Mouse (Mus musculus) kidney, adult 8-10 months (tissue): ENCODE data around the gene Tbx18.
A peak's percentile ranks its signal among the peaks of the same experiment; 100 is the strongest.

Experiments
- DNase-seq, 2 experiments: peaks; one replicate each; pipeline ENCODE4 v3.0.0; 2022

Tbx18 gene

GRCm38 (mm10) chr9:87730961-87731535, at the start of gene Tbx18:
Tbx18 (minus strand) TSS chr9:87731260.
- DNase-seq = peak in 1 of 2 experiments; percentile 19

DNA sequence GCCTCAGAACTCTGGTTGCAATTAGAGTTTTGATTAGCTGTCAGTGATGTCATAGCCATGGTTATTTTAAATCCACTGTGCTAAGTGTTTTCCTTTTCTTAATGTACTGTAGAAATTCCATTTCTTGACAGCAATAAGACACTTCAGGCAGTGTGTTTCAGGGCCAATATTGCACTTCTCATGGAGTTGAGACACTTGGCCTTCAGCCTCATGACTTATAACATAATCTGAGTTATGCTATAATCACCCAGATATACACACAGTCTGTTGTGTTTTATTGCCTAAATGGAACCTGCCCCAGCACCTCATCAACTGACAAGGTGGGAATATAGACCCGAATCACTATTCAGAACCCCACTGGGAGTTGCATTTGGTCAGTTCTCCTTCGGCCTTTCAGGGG, 42.9 kb upstream of the Tbx18 start:
- DNase-seq = no peak

DNA sequence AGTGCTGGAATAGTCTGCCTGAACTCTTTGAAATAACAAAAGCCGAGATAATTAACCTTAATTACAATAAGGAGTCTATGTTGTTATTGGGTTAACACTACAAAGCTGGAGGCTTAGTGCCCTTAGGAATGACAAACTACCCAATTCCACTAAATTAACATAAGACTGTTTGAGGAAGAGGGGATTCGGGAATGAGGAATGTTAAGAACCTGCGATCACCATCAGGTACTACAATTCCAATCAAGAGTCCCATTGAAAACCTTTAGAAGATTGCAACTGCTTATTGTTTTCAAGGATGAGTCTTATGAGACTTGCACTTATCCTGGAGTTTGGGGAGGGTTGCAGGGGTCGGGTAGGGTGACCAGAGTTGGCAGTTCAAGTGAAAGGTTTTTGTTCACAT, 24.6 kb upstream of the Tbx18 start:
- no peak for DNase-seq

DNA sequence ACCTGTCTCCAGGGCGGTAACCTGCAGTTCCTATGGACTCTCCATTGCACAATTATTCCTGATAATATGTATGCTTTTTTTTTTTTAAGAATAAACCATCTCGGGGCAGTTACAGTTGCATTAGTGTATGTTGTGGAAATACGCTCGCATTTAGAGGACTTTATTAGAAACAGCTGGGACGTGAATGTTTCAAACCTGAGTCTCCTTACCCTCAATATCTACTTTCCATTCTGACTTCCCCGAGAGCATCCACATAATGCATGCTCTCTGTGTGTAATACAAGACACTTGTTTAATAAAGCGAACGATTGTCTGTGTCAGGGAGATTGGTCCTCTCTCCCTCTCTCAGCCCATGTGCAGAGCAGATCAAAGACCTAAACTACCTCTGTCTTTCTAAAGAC, 10.5 kb upstream of the Tbx18 start:
- DNase-seq = no peak

- DNase-seq = peak; percentile 12 to 61
These were observed 9.6 kb upstream of the Tbx18 start for GRCm38 (mm10) chr9:87740667-87741066.

GRCm38 (mm10) chr9:87740241-87740645, 9.2 kb upstream of the Tbx18 start:
- no peak for DNase-seq

- DNase-seq = no peak
These were observed 8.6 kb upstream of the Tbx18 start for GRCm38 (mm10) chr9:87739543-87740161.

DNA sequence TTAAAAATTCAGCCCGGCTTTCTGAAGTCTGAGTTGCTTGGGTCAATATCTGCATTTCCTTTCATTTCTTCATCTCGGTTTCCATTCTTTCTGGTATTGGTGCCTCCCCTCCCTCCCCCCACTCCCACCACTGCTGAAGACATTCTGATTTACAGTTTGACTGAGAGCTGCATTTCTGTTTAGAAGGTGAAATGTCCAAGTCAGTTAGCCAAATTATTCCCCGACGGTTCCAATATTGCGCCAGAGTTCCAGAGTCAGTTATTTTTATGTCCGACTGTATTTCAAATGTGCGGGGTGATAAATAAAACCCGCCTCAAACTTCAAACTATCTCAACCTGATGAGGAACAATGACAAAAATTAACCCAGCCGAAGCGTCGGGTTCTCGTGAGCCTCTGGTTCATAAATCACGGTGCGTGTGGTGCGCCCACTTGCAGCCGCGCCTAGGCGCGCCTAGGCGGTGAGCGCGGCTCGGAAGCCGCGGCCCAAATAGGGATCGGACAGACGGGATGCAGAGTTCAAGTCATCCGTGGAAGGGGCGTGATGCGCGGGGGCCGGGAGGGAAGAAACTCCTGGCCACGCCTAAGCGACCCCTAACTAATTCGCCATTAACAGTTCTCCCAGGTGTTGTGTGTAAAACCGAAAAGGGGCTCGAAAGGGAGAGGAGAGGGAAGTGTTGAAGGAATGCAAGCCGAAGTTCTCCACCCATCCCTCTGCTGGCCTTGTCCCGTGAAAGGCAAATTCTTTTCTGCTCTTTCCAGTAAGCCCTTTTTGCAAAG, 7.9 kb upstream of the Tbx18 start:
- no peak for DNase-seq

DNA sequence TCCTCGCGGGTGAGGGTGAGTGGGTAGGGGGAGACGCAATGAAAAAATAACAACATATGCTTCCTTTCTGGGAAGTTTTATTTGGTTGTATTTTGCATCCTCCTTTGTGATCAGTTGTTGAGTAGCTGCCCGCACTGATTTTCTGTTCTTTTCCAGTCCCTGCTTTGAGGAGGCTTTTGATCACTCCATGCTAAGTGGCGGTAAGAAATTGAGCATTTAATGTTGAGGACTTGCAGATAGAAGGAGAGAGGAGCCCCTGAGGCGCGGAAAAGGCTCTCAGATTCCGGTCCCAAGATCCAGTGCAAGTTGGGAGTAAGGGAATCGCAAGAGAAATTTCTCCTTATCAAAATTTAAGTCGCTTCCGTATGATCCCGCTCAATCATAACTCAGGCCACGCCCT, 7.1 kb upstream of the Tbx18 start:
- no peak for DNase-seq

- no peak for DNase-seq
These were observed 6.2 kb upstream of the Tbx18 start for GRCm38 (mm10) chr9:87737271-87737670.

DNA sequence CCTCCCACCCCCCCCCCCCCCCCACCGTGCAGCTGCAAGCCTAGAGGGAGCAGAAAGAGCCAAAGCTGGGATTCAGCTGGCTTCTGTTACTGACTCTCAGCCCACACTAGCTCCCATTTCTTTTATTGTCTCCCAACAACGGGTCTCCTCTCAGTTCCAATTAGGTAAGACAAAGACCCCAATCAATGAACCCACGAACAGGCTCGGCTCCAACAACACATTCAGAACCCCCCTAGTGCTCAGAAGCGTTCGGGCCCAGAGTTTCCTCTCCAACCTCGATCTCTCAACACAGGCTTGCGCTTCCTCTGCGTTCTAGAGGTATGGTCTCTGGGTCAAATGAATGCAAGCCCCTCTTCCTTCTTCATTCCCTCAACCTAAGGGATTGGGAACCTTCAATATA, 4.0 kb upstream of the Tbx18 start:
- DNase-seq = no peak

- no peak for DNase-seq
These were observed 3.6 kb upstream of the Tbx18 start for GRCm38 (mm10) chr9:87734631-87735030.

DNA sequence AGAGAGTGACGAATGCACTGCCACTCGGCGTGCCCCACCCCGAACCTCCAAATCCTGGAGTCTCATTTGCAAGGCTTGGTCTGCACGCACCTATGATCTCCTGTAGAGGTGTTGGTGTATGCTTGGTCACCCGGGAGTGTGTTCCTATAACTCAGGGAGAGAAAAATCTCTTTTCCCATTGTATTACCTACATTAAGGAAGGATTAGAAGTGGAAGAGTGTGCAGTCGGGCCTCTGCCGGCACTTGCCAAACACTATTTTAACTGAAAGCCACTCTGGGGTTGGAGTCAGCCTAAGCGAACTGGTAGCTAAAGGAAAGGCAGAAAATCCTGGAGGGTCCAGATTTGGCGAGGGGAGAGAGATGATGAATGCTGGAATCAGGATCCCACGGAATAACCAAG, 2.7 kb upstream of the Tbx18 start:
- no peak for DNase-seq

GRCm38 (mm10) chr9:87733236-87733630, 2.2 kb upstream of the Tbx18 start:
- no peak for DNase-seq

GRCm38 (mm10) chr9:87732416-87733235, 1.6 kb upstream of the Tbx18 start:
- no peak for DNase-seq

- no peak for DNase-seq
These were observed 644 bp downstream of the Tbx18 start for GRCm38 (mm10) chr9:87730271-87730960.

GRCm38 (mm10) chr9:87729316-87730270, 1.5 kb downstream of the Tbx18 start:
- DNase-seq = no peak

DNA sequence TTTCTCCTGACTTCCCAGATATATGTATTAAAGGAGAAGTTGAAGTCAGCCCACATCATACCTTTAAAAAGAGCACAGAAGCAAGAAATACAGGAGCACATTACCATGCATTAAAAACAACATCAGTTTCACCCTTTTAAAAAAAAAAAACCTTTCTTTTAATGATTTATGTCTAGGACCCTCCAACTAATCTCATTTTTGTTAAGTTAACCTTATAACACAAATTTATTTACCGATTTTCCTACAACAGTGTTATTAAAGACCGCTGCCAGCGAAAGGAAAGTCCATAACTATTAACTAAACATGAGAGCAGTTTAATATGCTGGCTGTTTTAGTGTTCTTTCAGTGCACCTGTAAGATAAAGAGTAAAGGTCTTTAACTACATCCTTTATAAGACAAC, 3.0 kb downstream of the Tbx18 start:
- DNase-seq = no peak

DNA sequence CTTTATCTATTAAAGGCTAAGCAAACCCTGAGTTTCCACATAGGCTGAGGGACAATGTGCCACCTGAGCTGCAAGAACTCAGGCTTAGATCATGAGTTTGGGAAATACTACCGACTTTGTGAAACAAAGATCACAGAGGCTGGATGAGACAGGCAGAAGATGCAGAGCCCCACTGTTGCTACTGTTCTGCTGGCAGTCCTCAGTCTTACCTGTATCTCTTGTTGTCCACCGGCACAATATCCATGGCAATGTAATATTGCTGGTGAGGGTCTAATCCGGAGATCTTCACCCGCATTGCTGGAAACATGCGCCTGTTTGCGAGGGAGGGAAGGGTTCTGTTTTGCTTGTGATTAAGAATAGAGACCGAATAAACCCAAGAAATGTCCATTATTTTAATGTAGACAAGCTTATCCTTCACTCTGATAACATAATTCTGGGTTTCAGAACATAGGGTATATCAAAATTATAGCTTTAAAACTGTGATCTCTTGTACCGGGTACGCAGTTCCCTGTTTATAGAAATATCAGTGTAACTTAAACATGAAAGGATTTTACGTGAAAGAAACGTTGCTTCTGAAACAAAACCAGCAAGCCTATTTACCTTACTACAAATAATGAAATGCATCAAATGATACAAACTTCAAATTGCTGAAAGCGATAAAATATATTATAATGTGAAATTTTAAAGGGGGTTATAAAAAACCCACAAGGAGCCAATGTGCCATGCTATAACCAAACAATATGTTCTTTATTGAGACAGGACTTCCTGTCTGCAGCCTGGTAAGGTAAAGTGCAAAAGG, 3.7 kb downstream of the Tbx18 start:
- DNase-seq = no peak

DNA sequence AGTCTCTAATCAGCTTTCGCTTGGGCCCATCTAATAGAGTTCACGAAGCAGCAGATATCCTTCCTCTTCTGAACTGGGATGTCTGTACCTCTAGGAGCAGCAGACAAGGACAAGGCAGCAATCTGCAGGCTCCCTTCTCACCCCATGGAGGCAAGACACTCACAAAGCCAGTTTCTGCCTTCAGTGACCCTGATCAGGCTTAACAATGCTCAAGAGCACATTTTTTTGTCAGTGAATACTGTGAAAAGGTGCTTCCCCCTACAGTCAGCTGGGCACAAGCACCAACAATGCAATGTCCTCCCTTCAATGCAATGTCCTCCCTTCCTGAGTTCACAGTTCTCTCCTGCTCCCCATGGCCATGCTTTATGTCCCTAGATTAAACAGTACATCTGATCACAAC, 9.3 kb downstream of the Tbx18 start:
- DNase-seq = no peak

GRCm38 (mm10) chr9:87710360-87710759, 20.7 kb downstream of the Tbx18 start:
- no peak for DNase-seq
